Mouse (Mus musculus): Measurements from ENCODE around the gene Hbb-y.

DNA sequence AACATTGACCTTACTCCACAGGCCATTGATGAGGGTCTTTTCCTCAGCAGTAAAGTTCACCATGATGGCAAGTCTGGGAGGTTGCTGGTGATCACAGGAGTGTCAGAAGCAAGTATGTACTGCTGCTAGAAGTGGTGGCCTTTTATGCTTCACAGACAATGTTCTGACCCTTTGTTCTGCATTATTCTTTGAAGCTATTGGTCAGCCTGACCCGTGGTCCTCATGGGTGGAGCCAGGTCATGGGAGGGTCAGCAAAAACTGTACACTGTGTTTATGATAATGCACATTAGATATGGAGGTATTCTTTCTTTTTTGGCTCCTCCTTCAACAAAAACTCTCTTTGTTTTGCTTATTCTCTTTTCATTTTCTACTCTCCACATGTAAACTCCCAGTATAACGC lies at the start of gene Hbb-y:
- TF ChIP-seq EP300 (IDR thresholded peaks at IDR 0.05; ENCODE audit: insufficient read depth, low read depth, low read length) (no peak), CTCF (IDR thresholded peaks at IDR 0.05) (no peak)
